Mouse (Mus musculus) thymus, adult 2 months (tissue): Measurements from ENCODE around the gene Ndufv2.
"Not testable (repeated sequence)": the region's sequence is repeated elsewhere in the genome, so short reads cannot be mapped to it uniquely, and the experiment has no call there.

Source experiments
- CTCF ChIP-seq: fragments of 200-500 bp; IDR thresholded peaks from 2 replicates; pipeline ENCODE4 v1.5.1; 2012; ENCODE audit warnings: mild to moderate bottlenecking, control low read depth, low read length, moderate library complexity, borderline replicate concordance; ENCODE audit not compliant: control insufficient read depth, poor library complexity, insufficient read depth; ENCODE audit errors: extremely low read depth
- POLR2A ChIP-seq: fragments of 200-500 bp; IDR thresholded peaks from 2 replicates; pipeline ENCODE4 v1.6.1; 2012; ENCODE audit warnings: mild to moderate bottlenecking, low read length, control low read depth, moderate library complexity; ENCODE audit not compliant: control insufficient read depth, poor library complexity, insufficient read depth; ENCODE audit errors: extremely low read depth

DNA sequence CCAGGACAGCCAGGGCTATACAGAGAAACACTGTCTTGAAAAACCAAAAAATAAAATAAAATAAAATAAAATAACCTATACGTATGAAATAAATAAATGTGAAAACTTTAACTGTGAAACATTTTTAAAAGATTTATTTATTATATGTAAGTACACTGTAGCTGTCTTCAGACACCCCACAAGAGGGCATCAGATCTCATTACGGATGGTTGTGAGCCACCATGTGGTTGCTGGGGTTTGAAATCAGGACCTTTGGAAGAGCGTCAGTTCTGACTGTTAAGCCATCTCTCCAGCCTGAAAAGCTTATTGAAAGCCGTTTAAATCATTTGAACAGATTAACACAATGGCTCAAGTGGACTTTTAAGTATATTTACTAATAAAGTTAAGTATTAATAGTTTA, 57.7 kb downstream of the Ndufv2 start:
- not testable (repeated sequence) for TF ChIP-seq POLR2A, CTCF
